ENCODE assay signal across 8 mouse cellular contexts in the genomic region with DNA sequence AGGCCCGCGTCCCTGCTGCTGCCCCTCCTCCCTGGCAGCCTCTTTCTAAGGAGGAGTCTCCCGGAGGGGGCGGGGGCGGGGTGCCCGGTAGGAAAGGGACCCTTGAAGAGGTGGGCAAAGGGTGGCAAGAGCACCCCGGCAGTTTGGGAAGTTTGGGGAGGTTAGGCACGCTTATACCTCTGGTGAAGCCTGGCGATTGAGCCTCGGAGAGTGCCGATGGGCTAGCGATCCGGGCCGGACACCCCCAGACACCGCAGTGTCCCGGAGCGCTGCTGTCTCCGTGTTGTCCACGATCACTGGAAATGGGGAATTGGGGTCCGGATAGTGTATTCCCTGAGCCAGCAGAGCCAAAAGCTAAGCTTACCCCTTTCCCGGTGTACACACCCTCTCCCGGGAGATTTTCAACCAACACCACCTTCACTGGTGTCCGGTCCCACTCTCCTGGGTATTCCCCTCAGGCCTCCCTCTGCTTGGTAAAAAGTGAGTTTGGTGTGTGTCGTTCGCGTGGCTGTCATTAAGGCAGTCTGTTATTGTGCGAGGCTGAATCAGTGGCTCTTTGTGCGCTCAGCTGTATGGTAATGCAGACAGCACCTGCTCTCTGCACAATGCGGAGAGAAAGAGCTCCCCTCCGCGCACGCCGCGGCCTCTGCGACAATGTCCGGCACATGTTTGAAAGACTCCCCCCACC. TPM values are rescaled to one million over a fixed set of nuclear protein-coding genes. Genes with fewer than 3 reads are reported as not detected.
DNase-seq lines count a peak whose midpoint lies in the region; ATAC-seq and TF ChIP-seq lines count a peak whose summit lies in the region.

A gene (minus strand): TSS at position 379 of the 688 bp plus-strand sequence.

- peak within 1 kb of the TSS; percentile 23 to 42; a peak in 3 of 4 replicates for H3K27ac ChIP-seq in heart, embryonic 14.5 days (replicated peaks in 1 of 2; ENCODE audit: control insufficient read depth in 1 of 2, insufficient read depth in 1 of 2, low read depth in 2 of 2, low read length in 2 of 2)
- 0 out of 2 replicates have a peak within 1 kb of the TSS, but pooled peaks have one; percentile 43 for H3K27ac ChIP-seq in limb, embryonic 14.5 days (replicated peaks; ENCODE audit: low read depth, low read length)

- TF ChIP-seq POLR2A in limb, embryonic 14.5 days (IDR thresholded peaks at IDR 0.05; ENCODE audit: borderline replicate concordance, extremely low read depth, insufficient read depth, insufficient read length), result no peak

- H3K36me3 ChIP-seq in G1E (replicated peaks), result no peaks in the 10 kb centered on the region
- no peaks in the 10 kb centered on the region for H3K36me3 ChIP-seq in heart, embryonic 14.5 days (ENCODE audit: control insufficient read depth, insufficient read depth, low read length)
- H3K36me3 ChIP-seq in limb, embryonic 14.5 days (ENCODE audit: control insufficient read depth, insufficient read depth, low read length), result no peaks in the 10 kb centered on the region

- H3K9me3 ChIP-seq in G1E (replicated peaks), result no peaks in the 10 kb centered on the region
- no peaks in the 10 kb centered on the region for H3K9me3 ChIP-seq in heart, embryonic 14.5 days (ENCODE audit: control insufficient read depth, low read length)
- no peaks in the 10 kb centered on the region for H3K9me3 ChIP-seq in limb, embryonic 14.5 days (ENCODE audit: control insufficient read depth, low read length)

- under 1% methylated on average over 36 of the region's 36 CpGs for WGBS in heart, embryonic 14.5 days
- under 1% methylated on average over 34 of the region's 36 CpGs for WGBS in limb, embryonic 14.5 days

- TF ChIP-seq CTCF in G1E (IDR thresholded peaks at IDR 0.05; ENCODE audit: low read depth, low read length), result no peak

- H3K9ac ChIP-seq in heart, embryonic 14.5 days (ENCODE audit: low read length), result peak within 1 kb of the TSS; percentile 73
- H3K9ac ChIP-seq in limb, embryonic 14.5 days (ENCODE audit: low read depth, low read length, severe bottlenecking), result peak within 1 kb of the TSS; percentile 60

- H3K27me3 ChIP-seq in G1E (ENCODE audit: insufficient read depth, low read length), result peaks cover 56% of the 10 kb centered on the region
- H3K27me3 ChIP-seq in heart, embryonic 14.5 days (ENCODE audit: control insufficient read depth, insufficient read depth, low read length), result peaks cover 82% of the 10 kb centered on the region
- peaks cover 80% of the 10 kb centered on the region for H3K27me3 ChIP-seq in limb, embryonic 14.5 days (ENCODE audit: control insufficient read depth, insufficient read depth, low read length)

- peak within 1 kb of the TSS; percentile 96 for H3K4me2 ChIP-seq in heart, embryonic 14.5 days (ENCODE audit: low read length)
- peak within 1 kb of the TSS; percentile 99 for H3K4me2 ChIP-seq in limb, embryonic 14.5 days (replicated peaks; ENCODE audit: low read depth, low read length, severe bottlenecking)

- H3K4me1 ChIP-seq in G1E (ENCODE audit: insufficient read depth, low read depth, low read length), result peaks cover 13% of the 10 kb centered on the region
- H3K4me1 ChIP-seq in heart, embryonic 14.5 days (ENCODE audit: control insufficient read depth in 2 of 2, insufficient read depth in 2 of 2, low read length in 2 of 2), result peaks cover 7 to 30% of the 10 kb centered on the region in 2 experiments; a peak in 3 of 4 replicates
- H3K4me1 ChIP-seq in limb, embryonic 14.5 days (ENCODE audit: control insufficient read depth, insufficient read depth, low read length), result peaks cover 11% of the 10 kb centered on the region

- no peak for DNase-seq in layer of hippocampus, postnatal 14 days (ENCODE audit: low spot score in 2 of 2)
- DNase-seq in layer of hippocampus, adult 9-10 months (ENCODE audit: low spot score), result no peak
- DNase-seq in G1E (ENCODE audit: low spot score), result no peak
- DNase-seq in cerebellum, postnatal 25 days, result peak; percentile 31 to 54
- DNase-seq in limb, embryonic 14.5 days (ENCODE audit: low spot score), result no peak
- peak; percentile 39 for DNase-seq in right cerebral cortex, postnatal 4 days
- no peak for DNase-seq in testis, postnatal 14 days (ENCODE audit: low spot score)

- H3K4me3 ChIP-seq in G1E (ENCODE audit: low read depth, low read length), result peak within 1 kb of the TSS; percentile 54; the same call in 1 of the 2 replicates
- peak within 1 kb of the TSS; percentile 52 to 67 for H3K4me3 ChIP-seq in heart, embryonic 14.5 days (ENCODE audit: control insufficient read depth in 1 of 2, insufficient read depth in 1 of 2, low read depth in 1 of 2, low read length in 2 of 2)
- H3K4me3 ChIP-seq in limb, embryonic 14.5 days (replicated peaks; ENCODE audit: low read length), result peak within 1 kb of the TSS; percentile 58

- ATAC-seq in G1E (ENCODE audit: extremely low read depth, insufficient number of reproducible peaks, low FRiP score, poor library complexity, severe bottlenecking), result no peak
- ATAC-seq in heart, embryonic 14.5 days (ENCODE audit: insufficient number of reproducible peaks, insufficient read depth, low FRiP score, low read depth), result no peak
- no peak for ATAC-seq in limb, embryonic 14.5 days (ENCODE audit: low FRiP score, low read depth)

RNA-seq across cellular contexts. Expression of the gene that starts here (rescaled TPM):
- 10 to 100 TPM; 10.6 to 12.3 TPM for total RNA-seq in layer of hippocampus, postnatal 14 days (2021)
- total RNA-seq in G1E (2014; fragmentation: Nextera tagmentation) (not detected in 2 replicates), G1E (2017) (not detected in 2 replicates)
- polyA plus RNA-seq in G1E (2012), result not detected in 2 replicates
- polyA plus RNA-seq in heart, embryonic 14.5 days (2014; fragmentation: Nextera tagmentation; extraction: Ambion mirVana), result 4.7 and 4.9 TPM in 2 replicates
- polyA plus RNA-seq in limb, embryonic 14.5 days (2012; rRNA removed), result 10.1 and 10.8 TPM in 2 replicates
- 6.5 and 7.3 TPM in 2 replicates for polyA plus RNA-seq in limb, embryonic 14.5 days (2014; fragmentation: Nextera tagmentation; extraction: Ambion mirVana)

Comparison
In these comparisons a context has a peak if more than half of its experiments do, and no peak if none do; other contexts are left out.
1. RNA of the gene that starts here (total RNA-seq): 10.6 to 12.3 TPM in layer of hippocampus, postnatal 14 days; not detected in G1E; every median in the first group is over 10 times any median in the second.
2. DNase-seq: peak in cerebellum, postnatal 25 days (2 of 2) and right cerebral cortex, postnatal 4 days (single experiment); none in layer of hippocampus, postnatal 14 days (0 of 2), layer of hippocampus, adult 9-10 months (single experiment), G1E (single experiment), limb, embryonic 14.5 days (single experiment) and testis, postnatal 14 days (single experiment).
3. Peak in every context shown above with its lines, with median percentiles within 50 percentile points of each other: H3K4me3 ChIP-seq.